ENCODE assay signal across 8 mouse cellular contexts in the genomic region with DNA sequence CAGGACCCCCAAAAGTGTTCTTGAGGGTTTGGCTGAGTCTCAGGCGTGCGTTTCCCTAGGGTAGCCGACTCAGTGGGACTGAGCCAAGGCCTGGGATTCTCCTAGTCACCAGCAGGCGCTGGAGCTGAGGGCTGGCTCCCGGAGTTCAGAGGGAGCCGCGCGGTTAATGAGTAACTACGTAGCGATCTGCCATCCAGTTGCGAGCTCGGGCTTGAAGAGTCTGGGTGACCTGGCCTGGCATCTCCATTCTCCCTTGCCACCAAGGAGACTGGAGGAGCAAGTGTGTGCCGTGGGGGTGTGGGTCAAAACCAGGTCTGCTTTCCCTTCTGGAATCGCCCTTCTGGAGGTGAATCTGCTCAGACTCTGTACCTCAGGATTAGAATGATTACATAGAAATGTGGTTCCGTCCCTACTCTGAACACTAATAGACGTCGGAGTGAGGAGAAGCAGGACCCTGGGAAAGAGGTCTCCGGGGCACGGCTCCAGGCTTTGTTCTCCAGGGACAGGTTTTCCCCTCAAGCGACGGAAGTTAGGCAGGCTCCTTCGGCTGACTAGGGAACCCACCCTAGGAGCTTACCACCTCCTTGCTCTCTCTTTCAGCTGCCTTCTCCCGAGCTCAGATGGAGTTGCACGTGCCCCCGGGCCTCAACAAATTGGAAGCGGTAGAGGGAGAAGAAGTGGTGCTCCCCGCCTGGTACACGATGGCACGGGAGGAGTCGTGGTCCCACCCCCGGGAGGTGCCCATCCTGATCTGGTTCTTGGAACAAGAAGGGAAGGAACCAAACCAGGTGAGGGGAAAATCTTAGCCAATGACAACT. TPM values are rescaled to one million over a fixed set of nuclear protein-coding genes. Genes with fewer than 3 reads are reported as not detected.
DNase-seq lines count a peak whose midpoint lies in the region; ATAC-seq lines count a peak whose summit lies in the region.

No protein-coding gene starts in this region.

- peaks cover 74% of the 10 kb centered on the region for H3K27me3 ChIP-seq in forebrain, embryonic 10.5 days (ENCODE audit: poor library complexity, severe bottlenecking)
- H3K27me3 ChIP-seq in hindbrain, embryonic 14.5 days (ENCODE audit: control insufficient read depth, insufficient read depth, low read length), result peaks cover 58% of the 10 kb centered on the region
- peaks cover 56% of the 10 kb centered on the region for H3K27me3 ChIP-seq in midbrain, embryonic 14.5 days (ENCODE audit: control insufficient read depth, insufficient read depth, low read length)

- H3K4me3 ChIP-seq in forebrain, embryonic 10.5 days, result peak overlapping the region; percentile 46
- H3K4me3 ChIP-seq in hindbrain, embryonic 14.5 days (replicated peaks; ENCODE audit: low read length), result peak overlapping the region; percentile 28
- H3K4me3 ChIP-seq in midbrain, embryonic 14.5 days (replicated peaks; ENCODE audit: low read depth, low read length), result peak overlapping the region; percentile 31

- ATAC-seq in hindbrain, embryonic 14.5 days (ENCODE audit: low FRiP score), result peak; percentile 64
- ATAC-seq in midbrain, embryonic 14.5 days (ENCODE audit: low FRiP score, low TSS enrichment), result peak; percentile 59

- H3K9me3 ChIP-seq in forebrain, embryonic 10.5 days, result peaks cover 4% of the 10 kb centered on the region; the same call in 1 of the 2 replicates
- H3K9me3 ChIP-seq in hindbrain, embryonic 14.5 days (ENCODE audit: control insufficient read depth, low read length), result no peaks in the 10 kb centered on the region
- H3K9me3 ChIP-seq in midbrain, embryonic 14.5 days (ENCODE audit: control insufficient read depth, low read length), result no peaks in the 10 kb centered on the region

- H3K36me3 ChIP-seq in forebrain, embryonic 10.5 days (replicated peaks), result peaks cover 5% of the 10 kb centered on the region
- no peaks in the 10 kb centered on the region for H3K36me3 ChIP-seq in hindbrain, embryonic 14.5 days (replicated peaks; ENCODE audit: control insufficient read depth, insufficient read depth)
- H3K36me3 ChIP-seq in midbrain, embryonic 14.5 days (ENCODE audit: control insufficient read depth, insufficient read depth, low read length), result no peaks in the 10 kb centered on the region

- H3K9ac ChIP-seq in hindbrain, embryonic 14.5 days, result peak overlapping the region; percentile 55; the same call in 1 of the 2 replicates
- no peak overlapping the region; the same call in 1 of the 2 replicates for H3K9ac ChIP-seq in midbrain, embryonic 14.5 days (replicated peaks; ENCODE audit: low read length)

- H3K4me2 ChIP-seq in hindbrain, embryonic 14.5 days (replicated peaks), result peak overlapping the region; percentile 52
- H3K4me2 ChIP-seq in midbrain, embryonic 14.5 days (ENCODE audit: low read length), result peak overlapping the region; percentile 59

- DNase-seq in 416B (ENCODE audit: low read depth) (peak; percentile 67), ZHBTc4 (ENCODE audit: low read depth, low spot score) (peak; percentile 84), liver (peak; percentile 48)
- DNase-seq in forebrain, embryonic 10.5 days (ENCODE audit: extremely low spot score, low spot score), result peak; percentile 64
- DNase-seq in hindbrain, embryonic 14.5 days (ENCODE audit: low spot score), result peak; percentile 41
- peak; percentile 79 for DNase-seq in midbrain, embryonic 14.5 days
- no peak for DNase-seq in thymus, adult 18-20 months
- no peak for DNase-seq in thymus, postnatal 10 days (ENCODE audit: low spot score in 2 of 2)

- peaks cover 42% of the 10 kb centered on the region for H3K4me1 ChIP-seq in forebrain, embryonic 10.5 days
- H3K4me1 ChIP-seq in hindbrain, embryonic 14.5 days (replicated peaks; ENCODE audit: control insufficient read depth, insufficient read depth, low read length), result peaks cover 19% of the 10 kb centered on the region
- peaks cover 16% of the 10 kb centered on the region; the same call in 1 of the 2 replicates for H3K4me1 ChIP-seq in midbrain, embryonic 14.5 days (ENCODE audit: control insufficient read depth, insufficient read depth, low read length)

- H3K27ac ChIP-seq in forebrain, embryonic 10.5 days, result peak overlapping the region; percentile 26; the same call in 1 of the 2 replicates
- H3K27ac ChIP-seq in hindbrain, embryonic 14.5 days, result no peak overlapping the region
- no peak overlapping the region; the same call in 1 of the 2 replicates for H3K27ac ChIP-seq in midbrain, embryonic 14.5 days (replicated peaks; ENCODE audit: low read depth, low read length)

- under 1% methylated on average over 31 of the region's 31 CpGs for WGBS in forebrain, embryonic 10.5 days
- WGBS in hindbrain, embryonic 14.5 days, result 2% methylated on average over 31 of the region's 31 CpGs
- WGBS in midbrain, embryonic 14.5 days, result 2% methylated on average over 31 of the region's 31 CpGs

RNA-seq across cellular contexts. Expression of gene Esam, which starts 3.2 kb away (rescaled TPM):
- 26.9 and 27.0 TPM in 2 replicates for polyA plus RNA-seq in forebrain, embryonic 10.5 days (2016; fragmentation: Nextera tagmentation; extraction: Ambion mirVana)
- polyA plus RNA-seq in hindbrain, embryonic 14.5 days (2014; fragmentation: Nextera tagmentation; extraction: Ambion mirVana), result 48.3 and 49.3 TPM in 2 replicates
- polyA plus RNA-seq in midbrain, embryonic 14.5 days (2014; fragmentation: Nextera tagmentation; extraction: Ambion mirVana), result 24.8 and 42.8 TPM in 2 replicates

RNA-seq across cellular contexts. Expression of gene Vsig2, which starts 8.0 kb away (rescaled TPM):
- polyA plus RNA-seq in forebrain, embryonic 10.5 days (2016; fragmentation: Nextera tagmentation; extraction: Ambion mirVana), result 0.29 and 0.47 TPM in 2 replicates
- 0.42 and 1.1 TPM in 2 replicates for polyA plus RNA-seq in hindbrain, embryonic 14.5 days (2014; fragmentation: Nextera tagmentation; extraction: Ambion mirVana)
- polyA plus RNA-seq in midbrain, embryonic 14.5 days (2014; fragmentation: Nextera tagmentation; extraction: Ambion mirVana), result 0.29 and 0.35 TPM in 2 replicates

RNA-seq across cellular contexts. Expression of gene Nrgn, which starts 21.6 kb away (rescaled TPM):
- 1.7 and 1.8 TPM in 2 replicates for polyA plus RNA-seq in forebrain, embryonic 10.5 days (2016; fragmentation: Nextera tagmentation; extraction: Ambion mirVana)
- polyA plus RNA-seq in hindbrain, embryonic 14.5 days (2014; fragmentation: Nextera tagmentation; extraction: Ambion mirVana), result 3.4 and 3.8 TPM in 2 replicates
- polyA plus RNA-seq in midbrain, embryonic 14.5 days (2014; fragmentation: Nextera tagmentation; extraction: Ambion mirVana), result 4.0 and 5.5 TPM in 2 replicates

RNA-seq across cellular contexts. Expression of gene Siae, which starts 24.4 kb away (rescaled TPM):
- 5.6 and 6.5 TPM in 2 replicates for polyA plus RNA-seq in forebrain, embryonic 10.5 days (2016; fragmentation: Nextera tagmentation; extraction: Ambion mirVana)
- polyA plus RNA-seq in hindbrain, embryonic 14.5 days (2014; fragmentation: Nextera tagmentation; extraction: Ambion mirVana), result 14.2 and 14.3 TPM in 2 replicates
- 8.6 and 12.3 TPM in 2 replicates for polyA plus RNA-seq in midbrain, embryonic 14.5 days (2014; fragmentation: Nextera tagmentation; extraction: Ambion mirVana)

RNA-seq across cellular contexts. Expression of gene Msantd2, which starts 42.0 kb away (rescaled TPM):
- 34.4 and 35.4 TPM in 2 replicates for polyA plus RNA-seq in forebrain, embryonic 10.5 days (2016; fragmentation: Nextera tagmentation; extraction: Ambion mirVana)
- 29.9 and 36.6 TPM in 2 replicates for polyA plus RNA-seq in hindbrain, embryonic 14.5 days (2014; fragmentation: Nextera tagmentation; extraction: Ambion mirVana)
- polyA plus RNA-seq in midbrain, embryonic 14.5 days (2014; fragmentation: Nextera tagmentation; extraction: Ambion mirVana), result 32.5 and 42.9 TPM in 2 replicates

Comparison
In these comparisons a context has a peak if more than half of its experiments do, and no peak if none do; other contexts are left out.
1. DNase-seq: peak in 416B (single experiment), ZHBTc4 (single experiment), forebrain, embryonic 10.5 days (single experiment), hindbrain, embryonic 14.5 days (single experiment), liver (single experiment) and midbrain, embryonic 14.5 days (single experiment); none in thymus, adult 18-20 months (0 of 2) and thymus, postnatal 10 days (0 of 2).
2. Peak in every context shown above with its lines, with median percentiles within 50 percentile points of each other: H3K4me3 ChIP-seq.